Mouse (Mus musculus) stomach, embryonic 16.5 days (tissue): ENCODE results near the gene 4930562C15Rik. TPM values are rescaled to one million over a fixed set of nuclear protein-coding genes. Genes with fewer than 3 reads are reported as not detected.
A peak's percentile ranks its signal among the peaks of the same experiment; 100 is the strongest.

Experiments
- ATAC-seq: fragments of 200-750 bp; cut with Nextera tagmentation; 2 replicates; pipeline ENCODE4 v1.8.0; 2017; ENCODE audit warnings: moderate number of reproducible peaks, moderate TSS enrichment; ENCODE audit not compliant: insufficient read depth, low FRiP score
- H3K27ac ChIP-seq: fragments of 300-500 bp; sonication (generic); 2 replicates; pipeline ENCODE4 v1.5.1; 2014; ENCODE audit warnings: low read length
- H3K27me3 ChIP-seq: fragments of 300-500 bp; sonication (generic); 2 replicates; pipeline ENCODE4 v1.6.1; 2014; ENCODE audit warnings: low read length, control low read depth, mixed read lengths; ENCODE audit not compliant: control insufficient read depth, insufficient read depth
- H3K36me3 ChIP-seq: fragments of 300-500 bp; sonication (generic); 2 replicates; pipeline ENCODE4 v1.6.1; 2014; ENCODE audit warnings: low read length; ENCODE audit not compliant: control insufficient read depth, insufficient read depth
- H3K4me1 ChIP-seq: fragments of 300-500 bp; sonication (generic); 2 replicates; pipeline ENCODE4 v1.6.1; 2014; ENCODE audit warnings: low read length, control low read depth, mixed read lengths; ENCODE audit not compliant: control insufficient read depth, insufficient read depth
- H3K4me2 ChIP-seq: fragments of 300-500 bp; sonication (generic); 2 replicates; pipeline ENCODE4 v1.6.1; 2014; ENCODE audit warnings: low read depth, low read length, mixed read lengths
- H3K4me3 ChIP-seq: fragments of 300-500 bp; sonication (generic); replicated peaks from 2 replicates; pipeline ENCODE4 v1.5.1; 2014; ENCODE audit warnings: mild to moderate bottlenecking, low read length
- H3K9ac ChIP-seq: fragments of 300-500 bp; sonication (generic); 2 replicates; pipeline ENCODE4 v1.6.1; 2014; ENCODE audit warnings: low read length
- H3K9me3 ChIP-seq: fragments of 300-500 bp; sonication (generic); replicated peaks from 2 replicates; pipeline ENCODE4 v1.6.1; 2016; ENCODE audit warnings: low read length, control low read depth; ENCODE audit not compliant: control insufficient read depth
- WGBS: fragments of 180-500 bp; shearing (Covaris S2); extraction: QIAGEN DNeasy Blood & Tissue Kit; methylation state at CpG from one replicate; pipeline ENCODE4 v1.1.7; 2014; 5-methylcytosine and 5-hydroxymethylcytosine counted together
- polyA plus RNA-seq: library from polyadenylated mRNA; unstranded; fragments of >200 nt; fragmentation: Nextera tagmentation; extraction: Ambion mirVana; gene quantifications from 2 replicates; pipeline ENCODE4 v1.2.1, GENCODE M21; 2015

The 4930562C15Rik gene
- polyA plus RNA-seq, 1 experiment from 2014 or later, result 0.27 TPM

- Histone ChIP-seq H3K4me3 (no peak overlapping the region), H3K27ac (no peak overlapping the region), H3K4me2 (no peak overlapping the region), H3K4me1 (no peaks in the 10 kb centered on the region; the same call in 1 of the 2 replicates), H3K27me3 (no peaks in the 10 kb centered on the region), H3K9ac (no peak overlapping the region), H3K9me3 (no peaks in the 10 kb centered on the region), H3K36me3 (no peaks in the 10 kb centered on the region)
- ATAC-seq, result no peak
- 91% methylated on average over 5 of the region's 5 CpGs for WGBS
These were observed 7.6 kb upstream of the 4930562C15Rik start for GRCm38 (mm10) chr16:4827639-4828038.

GRCm38 (mm10) chr16:4829271-4829900 is 5.8 kb upstream of the 4930562C15Rik start:
- Histone ChIP-seq H3K27ac (no peak overlapping the region), H3K27me3 (no peaks in the 10 kb centered on the region), H3K9me3 (no peaks in the 10 kb centered on the region), H3K4me2 (no peak overlapping the region), H3K4me3 (no peak overlapping the region), H3K36me3 (no peaks in the 10 kb centered on the region), H3K4me1 (no peaks in the 10 kb centered on the region; the same call in 1 of the 2 replicates), H3K9ac (no peak overlapping the region)
- ATAC-seq, result no peak
- WGBS, result 65% methylated on average over 6 of the region's 6 CpGs

DNA sequence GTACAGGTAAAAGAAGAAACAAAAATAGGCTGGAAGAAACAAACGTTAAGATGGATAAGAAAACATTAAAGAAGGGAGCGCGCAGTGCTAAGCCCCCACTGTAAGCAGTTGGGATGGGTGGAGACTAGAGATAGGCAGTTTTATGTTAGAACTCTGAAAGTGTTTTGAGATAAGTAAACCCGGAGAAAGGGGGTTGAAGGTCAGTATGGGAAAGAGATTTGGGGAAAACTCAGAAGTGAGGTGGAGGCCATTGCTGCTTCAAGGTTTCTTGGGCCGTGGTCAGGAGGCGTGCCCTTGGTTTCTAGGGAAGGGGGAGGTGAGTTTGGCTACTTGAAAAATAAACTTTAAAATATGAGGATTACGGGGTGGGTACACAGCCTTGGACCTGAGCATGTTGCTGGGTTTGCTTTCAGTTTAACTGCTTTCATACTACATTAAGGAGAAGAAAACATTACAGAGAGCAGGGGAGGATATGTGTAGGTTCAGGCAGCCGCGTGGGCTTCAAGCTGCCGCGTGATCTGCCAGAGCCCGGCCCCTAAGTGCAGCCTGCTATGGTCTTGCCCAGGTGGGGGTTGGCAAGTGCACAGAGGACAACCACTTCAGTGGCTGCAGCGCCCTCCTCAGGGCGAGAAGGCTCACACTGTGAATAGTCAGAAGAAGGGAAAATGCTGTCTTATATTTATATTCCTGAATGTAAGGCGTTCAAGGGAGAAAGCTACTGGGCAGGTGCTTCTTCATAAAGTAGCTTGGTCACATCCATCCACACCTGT is 3.4 kb upstream of the 4930562C15Rik start:
- Histone ChIP-seq H3K27me3 (no peaks in the 10 kb centered on the region), H3K4me1 (no peaks in the 10 kb centered on the region; the same call in 1 of the 2 replicates), H3K36me3 (no peaks in the 10 kb centered on the region), H3K4me3 (no peak overlapping the region), H3K4me2 (no peak overlapping the region; the same call in 1 of the 2 replicates), H3K27ac (no peak overlapping the region), H3K9ac (no peak overlapping the region), H3K9me3 (no peaks in the 10 kb centered on the region)
- ATAC-seq, result 0 out of 2 replicates have a peak, but pooled peaks have one; percentile 17
- WGBS, result 49% methylated on average over 15 of the region's 15 CpGs

- no peak for ATAC-seq
- no peak overlapping the region for H3K9ac ChIP-seq
- H3K4me3 ChIP-seq, result no peak overlapping the region
- H3K27ac ChIP-seq, result no peak overlapping the region
- WGBS, result 77% methylated on average over 2 of the region's 2 CpGs
- H3K9me3 ChIP-seq, result no peaks in the 10 kb centered on the region
- no peaks in the 10 kb centered on the region for H3K27me3 ChIP-seq
- H3K36me3 ChIP-seq, result no peaks in the 10 kb centered on the region
- no peaks in the 10 kb centered on the region; the same call in 1 of the 2 replicates for H3K4me1 ChIP-seq
- H3K4me2 ChIP-seq, result no peak overlapping the region
These were observed 1.4 kb upstream of the 4930562C15Rik start for GRCm38 (mm10) chr16:4833858-4834257.

DNA sequence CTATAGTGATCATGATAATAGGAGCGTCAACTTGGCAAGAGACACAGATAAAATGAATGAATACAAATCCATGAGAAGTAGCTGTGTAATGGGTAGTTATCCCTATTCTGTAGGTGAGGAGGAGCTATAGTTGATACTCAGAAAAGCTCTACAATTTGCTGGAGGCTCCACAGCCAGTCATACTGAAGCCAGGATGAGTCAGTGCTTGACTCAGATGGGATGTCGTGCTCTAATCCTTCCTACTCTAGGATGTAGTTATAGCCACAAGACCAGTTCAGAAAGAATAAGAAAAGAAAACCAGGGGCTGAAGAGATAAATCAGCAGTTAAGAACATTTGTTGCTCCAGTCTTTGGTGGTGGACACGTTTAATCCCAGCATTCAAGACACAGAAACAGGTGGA is 2.4 kb downstream of the 4930562C15Rik start:
- Histone ChIP-seq H3K27ac (no peak overlapping the region), H3K4me2 (no peak overlapping the region), H3K4me1 (no peaks in the 10 kb centered on the region), H3K4me3 (no peak overlapping the region), H3K9ac (no peak overlapping the region), H3K27me3 (no peaks in the 10 kb centered on the region), H3K9me3 (no peaks in the 10 kb centered on the region), H3K36me3 (no peaks in the 10 kb centered on the region)
- ATAC-seq, result no peak
- WGBS, result 68% methylated on average over 3 of the region's 3 CpGs

DNA sequence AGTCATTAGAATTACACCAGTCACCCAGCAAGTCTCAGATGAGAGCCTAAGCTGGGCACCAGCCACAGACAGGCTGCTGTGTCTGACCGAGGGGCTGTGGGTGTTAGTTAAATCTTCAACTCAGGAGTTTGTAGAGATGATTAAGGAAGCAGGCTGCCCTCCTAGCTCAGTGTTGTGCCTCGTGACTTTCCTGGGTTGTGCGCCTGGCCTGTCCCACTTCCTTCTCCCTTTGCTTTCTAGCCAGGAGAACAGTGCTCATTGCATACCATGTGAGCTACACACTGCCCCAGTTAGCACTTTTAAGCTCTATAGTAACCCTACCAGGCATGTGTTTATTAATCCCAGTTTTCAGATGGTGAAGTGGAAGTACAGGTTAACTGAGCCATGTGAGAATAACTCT is 4.3 kb downstream of the 4930562C15Rik start:
- Histone ChIP-seq H3K4me1 (no peaks in the 10 kb centered on the region), H3K27me3 (no peaks in the 10 kb centered on the region), H3K36me3 (no peaks in the 10 kb centered on the region), H3K27ac (no peak overlapping the region), H3K4me2 (no peak overlapping the region), H3K9ac (no peak overlapping the region), H3K9me3 (no peaks in the 10 kb centered on the region), H3K4me3 (no peak overlapping the region)
- 65% methylated on average over 3 of the region's 3 CpGs for WGBS
- ATAC-seq, result no peak

DNA sequence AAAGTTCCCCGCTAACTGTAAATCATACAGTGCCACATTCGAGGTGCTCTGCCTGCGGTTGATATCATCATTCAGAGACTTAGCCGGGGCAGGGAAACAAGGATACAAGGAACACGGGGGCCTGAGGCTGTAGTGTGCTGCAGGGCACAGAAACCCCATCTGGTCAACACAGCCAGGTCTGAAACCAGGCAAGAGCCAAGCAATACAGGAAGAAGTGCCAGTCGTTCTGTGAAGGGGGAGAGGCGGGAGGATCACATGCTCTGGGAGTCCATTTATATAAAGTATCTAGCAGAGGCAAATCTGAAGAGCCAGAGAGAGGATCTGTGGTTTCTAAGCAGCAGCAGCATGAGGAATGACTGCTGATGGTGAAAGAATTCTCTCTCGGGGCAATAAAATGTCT is 5.0 kb downstream of the 4930562C15Rik start:
- no peaks in the 10 kb centered on the region for H3K9me3 ChIP-seq
- ATAC-seq, result no peak
- H3K27me3 ChIP-seq, result no peaks in the 10 kb centered on the region
- no peak overlapping the region for H3K9ac ChIP-seq
- H3K36me3 ChIP-seq, result no peaks in the 10 kb centered on the region
- no peak overlapping the region for H3K4me2 ChIP-seq
- H3K27ac ChIP-seq, result no peak overlapping the region
- no peak overlapping the region for H3K4me3 ChIP-seq
- H3K4me1 ChIP-seq, result no peaks in the 10 kb centered on the region
- 74% methylated on average over 8 of the region's 8 CpGs for WGBS

- H3K9me3 ChIP-seq, result no peaks in the 10 kb centered on the region
- H3K27me3 ChIP-seq, result no peaks in the 10 kb centered on the region
- H3K4me3 ChIP-seq, result no peak overlapping the region
- H3K4me1 ChIP-seq, result peaks cover 13% of the 10 kb centered on the region
- H3K4me2 ChIP-seq, result no peak overlapping the region
- no peaks in the 10 kb centered on the region for H3K36me3 ChIP-seq
- no peak for ATAC-seq
- WGBS, result 73% methylated on average over 3 of the region's 3 CpGs
- no peak overlapping the region for H3K9ac ChIP-seq
- H3K27ac ChIP-seq, result no peak overlapping the region
These were observed 11.8 kb downstream of the 4930562C15Rik start for GRCm38 (mm10) chr16:4847041-4847440.

- Histone ChIP-seq H3K9me3 (no peaks in the 10 kb centered on the region), H3K27me3 (no peaks in the 10 kb centered on the region), H3K27ac (no peak overlapping the region), H3K4me3 (no peak overlapping the region), H3K4me1 (peaks cover 13% of the 10 kb centered on the region), H3K4me2 (no peak overlapping the region), H3K36me3 (no peaks in the 10 kb centered on the region), H3K9ac (no peak overlapping the region)
- 82% methylated on average over 2 of the region's 2 CpGs for WGBS
- ATAC-seq, result no peak
These were observed 12.9 kb downstream of the 4930562C15Rik start for GRCm38 (mm10) chr16:4848090-4848489.
